Mouse (Mus musculus) stomach, embryonic 16.5 days (tissue): Measurements from ENCODE around the gene Mknk1. TPM values are rescaled to one million over a fixed set of nuclear protein-coding genes. Genes with fewer than 3 reads are reported as not detected.

Source experiments
- ATAC-seq: fragments of 200-750 bp; cut with Nextera tagmentation; 2 replicates; pipeline ENCODE4 v1.8.0; 2017; ENCODE audit warnings: moderate number of reproducible peaks, moderate TSS enrichment; ENCODE audit not compliant: insufficient read depth, low FRiP score
- H3K27ac ChIP-seq: fragments of 300-500 bp; sonication (generic); 2 replicates; pipeline ENCODE4 v1.5.1; 2014; ENCODE audit warnings: low read length
- H3K27me3 ChIP-seq: fragments of 300-500 bp; sonication (generic); 2 replicates; pipeline ENCODE4 v1.6.1; 2014; ENCODE audit warnings: low read length, control low read depth, mixed read lengths; ENCODE audit not compliant: control insufficient read depth, insufficient read depth
- H3K36me3 ChIP-seq: fragments of 300-500 bp; sonication (generic); 2 replicates; pipeline ENCODE4 v1.6.1; 2014; ENCODE audit warnings: low read length; ENCODE audit not compliant: control insufficient read depth, insufficient read depth
- H3K4me1 ChIP-seq: fragments of 300-500 bp; sonication (generic); 2 replicates; pipeline ENCODE4 v1.6.1; 2014; ENCODE audit warnings: low read length, control low read depth, mixed read lengths; ENCODE audit not compliant: control insufficient read depth, insufficient read depth
- H3K4me2 ChIP-seq: fragments of 300-500 bp; sonication (generic); 2 replicates; pipeline ENCODE4 v1.6.1; 2014; ENCODE audit warnings: low read depth, low read length, mixed read lengths
- H3K4me3 ChIP-seq: fragments of 300-500 bp; sonication (generic); replicated peaks from 2 replicates; pipeline ENCODE4 v1.5.1; 2014; ENCODE audit warnings: mild to moderate bottlenecking, low read length
- H3K9ac ChIP-seq: fragments of 300-500 bp; sonication (generic); 2 replicates; pipeline ENCODE4 v1.6.1; 2014; ENCODE audit warnings: low read length
- H3K9me3 ChIP-seq: fragments of 300-500 bp; sonication (generic); replicated peaks from 2 replicates; pipeline ENCODE4 v1.6.1; 2016; ENCODE audit warnings: low read length, control low read depth; ENCODE audit not compliant: control insufficient read depth
- WGBS: fragments of 180-500 bp; shearing (Covaris S2); extraction: QIAGEN DNeasy Blood & Tissue Kit; methylation state at CpG from one replicate; pipeline ENCODE4 v1.1.7; 2014; 5-methylcytosine and 5-hydroxymethylcytosine counted together
- polyA plus RNA-seq: library from polyadenylated mRNA; unstranded; fragments of >200 nt; fragmentation: Nextera tagmentation; extraction: Ambion mirVana; gene quantifications from 2 replicates; pipeline ENCODE4 v1.2.1, GENCODE M21; 2015

Mknk1 gene
- 42.4 and 42.5 TPM in 2 replicates for polyA plus RNA-seq

GRCm38 (mm10) chr4:115838696-115839641, at the start of gene Mknk1:
Gene Mknk1 (plus strand): TSS chr4:115839198.
- peak within 1 kb of the TSS; percentile 71 for H3K4me2 ChIP-seq
- peak within 1 kb of the TSS; percentile 74 for H3K27ac ChIP-seq
- no peaks in the 10 kb centered on the region; the same call in 1 of the 2 replicates for H3K36me3 ChIP-seq
- WGBS = 2% methylated on average over 51 of the region's 51 CpGs
- peaks cover 8% of the 10 kb centered on the region for H3K4me1 ChIP-seq
- peak within 1 kb of the TSS; percentile 89 for H3K9ac ChIP-seq
- no peaks in the 10 kb centered on the region for H3K9me3 ChIP-seq
- peak within 1 kb of the TSS; percentile 87 for H3K4me3 ChIP-seq
- ATAC-seq = peak; percentile 96
- no peaks in the 10 kb centered on the region for H3K27me3 ChIP-seq

GRCm38 (mm10) chr4:115790864-115791263, 48.1 kb upstream of the Mknk1 start:
- no peaks in the 10 kb centered on the region for H3K9me3 ChIP-seq
- H3K4me2 ChIP-seq = no peak overlapping the region
- H3K27me3 ChIP-seq = no peaks in the 10 kb centered on the region
- no peak overlapping the region for H3K27ac ChIP-seq
- H3K4me3 ChIP-seq = no peak overlapping the region
- ATAC-seq = no peak
- H3K4me1 ChIP-seq = no peaks in the 10 kb centered on the region; the same call in 1 of the 2 replicates
- WGBS = 75% methylated on average over 3 of the region's 3 CpGs
- no peak overlapping the region for H3K9ac ChIP-seq
- H3K36me3 ChIP-seq = no peaks in the 10 kb centered on the region

GRCm38 (mm10) chr4:115795360-115795759, 43.6 kb upstream of the Mknk1 start:
- Histone ChIP-seq H3K27me3 (no peaks in the 10 kb centered on the region), H3K9ac (no peak overlapping the region), H3K36me3 (no peaks in the 10 kb centered on the region), H3K4me2 (no peak overlapping the region), H3K9me3 (no peaks in the 10 kb centered on the region), H3K27ac (no peak overlapping the region), H3K4me1 (no peaks in the 10 kb centered on the region), H3K4me3 (no peak overlapping the region)
- ATAC-seq = no peak
- WGBS = 61% methylated on average over 3 of the region's 3 CpGs

- no peaks in the 10 kb centered on the region for H3K27me3 ChIP-seq
- H3K27ac ChIP-seq = no peak overlapping the region
- no peaks in the 10 kb centered on the region for H3K9me3 ChIP-seq
- no peak for ATAC-seq
- no peaks in the 10 kb centered on the region for H3K4me1 ChIP-seq
- no peak overlapping the region for H3K4me2 ChIP-seq
- H3K9ac ChIP-seq = no peak overlapping the region
- no peak overlapping the region for H3K4me3 ChIP-seq
- 0 out of 2 replicates have a peak, but pooled peaks cover 5% of the 10 kb centered on the region for H3K36me3 ChIP-seq
- WGBS = 77% methylated on average over 3 of the region's 3 CpGs
Measured at GRCm38 (mm10) chr4:115799981-115800380, 39.0 kb upstream of the Mknk1 start.

- no peak overlapping the region for H3K4me3 ChIP-seq
- no peak for ATAC-seq
Measured at GRCm38 (mm10) chr4:115812326-115812725, 26.7 kb upstream of the Mknk1 start.

GRCm38 (mm10) chr4:115815606-115816005, 23.4 kb upstream of the Mknk1 start:
- no peak overlapping the region for H3K27ac ChIP-seq

More at GRCm38 (mm10) chr4:115812326-115812725, 26.7 kb upstream of the Mknk1 start:
- H3K9me3 ChIP-seq = no peaks in the 10 kb centered on the region
- no peaks in the 10 kb centered on the region for H3K27me3 ChIP-seq
- no peak overlapping the region for H3K27ac ChIP-seq
- H3K9ac ChIP-seq = no peak overlapping the region
- WGBS = 78% methylated on average over 4 of the region's 4 CpGs
- no peak overlapping the region for H3K4me2 ChIP-seq
- no peaks in the 10 kb centered on the region for H3K4me1 ChIP-seq
- H3K36me3 ChIP-seq = no peaks in the 10 kb centered on the region; the same call in 1 of the 2 replicates

GRCm38 (mm10) chr4:115820199-115820598, 18.8 kb upstream of the Mknk1 start:
- no peaks in the 10 kb centered on the region for H3K9me3 ChIP-seq
- no peak overlapping the region for H3K9ac ChIP-seq
- H3K4me3 ChIP-seq = no peak overlapping the region
- no peaks in the 10 kb centered on the region for H3K4me1 ChIP-seq
- 53% methylated on average over 3 of the region's 3 CpGs for WGBS
- no peak overlapping the region for H3K4me2 ChIP-seq
- no peaks in the 10 kb centered on the region for H3K36me3 ChIP-seq
- H3K27me3 ChIP-seq = no peaks in the 10 kb centered on the region
- ATAC-seq = no peak
- no peak overlapping the region for H3K27ac ChIP-seq

More at GRCm38 (mm10) chr4:115815606-115816005, 23.4 kb upstream of the Mknk1 start:
- no peak for ATAC-seq
- H3K27me3 ChIP-seq = no peaks in the 10 kb centered on the region
- 96% methylated on average over 5 of the region's 5 CpGs for whole genome bisulfite sequencing
- H3K9ac ChIP-seq = no peak overlapping the region
- H3K4me1 ChIP-seq = no peaks in the 10 kb centered on the region
- H3K36me3 ChIP-seq = no peaks in the 10 kb centered on the region; the same call in 1 of the 2 replicates
- H3K4me2 ChIP-seq = no peak overlapping the region
- H3K9me3 ChIP-seq = no peaks in the 10 kb centered on the region
- H3K4me3 ChIP-seq = no peak overlapping the region

- ATAC-seq = no peak
- Histone ChIP-seq H3K4me3 (no peak overlapping the region), H3K27ac (no peak overlapping the region)
Measured at GRCm38 (mm10) chr4:115820944-115821343, 18.1 kb upstream of the Mknk1 start.

GRCm38 (mm10) chr4:115821431-115821830, 17.6 kb upstream of the Mknk1 start:
- H3K27ac ChIP-seq = no peak overlapping the region
- no peaks in the 10 kb centered on the region for H3K4me1 ChIP-seq
- ATAC-seq = no peak
- H3K27me3 ChIP-seq = no peaks in the 10 kb centered on the region
- H3K9ac ChIP-seq = no peak overlapping the region
- H3K4me2 ChIP-seq = no peak overlapping the region
- no peak overlapping the region for H3K4me3 ChIP-seq
- no peaks in the 10 kb centered on the region for H3K9me3 ChIP-seq
- no peaks in the 10 kb centered on the region for H3K36me3 ChIP-seq

More at GRCm38 (mm10) chr4:115820944-115821343, 18.1 kb upstream of the Mknk1 start:
- 52% methylated on average over 3 of the region's 3 CpGs for WGBS
- no peaks in the 10 kb centered on the region for H3K4me1 ChIP-seq
- no peak overlapping the region for H3K9ac ChIP-seq
- no peaks in the 10 kb centered on the region for H3K36me3 ChIP-seq
- H3K9me3 ChIP-seq = no peaks in the 10 kb centered on the region
- H3K4me2 ChIP-seq = no peak overlapping the region
- H3K27me3 ChIP-seq = no peaks in the 10 kb centered on the region
